Mouse (Mus musculus): ENCODE results near the gene Gpsm1.

- TF ChIP-seq POLR2A (IDR thresholded peaks at IDR 0.05; ENCODE audit: low read depth, low read length) (no peak), CTCF (IDR thresholded peaks at IDR 0.05; ENCODE audit: extremely low read depth, insufficient read depth, insufficient read length, insufficient replicate concordance) (no peak)
These were observed 47.1 kb upstream of the Gpsm1 start for GRCm38 (mm10) chr2:26268216-26268615.

All from spleen, adult 2 months (tissue).